Mouse (Mus musculus): ENCODE measurements around the gene 9230112D13Rik. TPM values are rescaled to one million over a fixed set of nuclear protein-coding genes. Genes with fewer than 3 reads are reported as not detected.

9230112D13Rik gene
- polyA plus RNA-seq, 1 experiment from 2014 or later, result not detected

- 54% methylated on average over 17 of the region's 17 CpGs for WGBS
- Histone ChIP-seq H3K27ac (ENCODE audit: low read length) (0 out of 2 replicates have a peak overlapping the region, but pooled peaks have one; percentile 21), H3K9me3 (ENCODE audit: control insufficient read depth, low read depth, low read length) (no peaks in the 10 kb centered on the region), H3K9ac (replicated peaks; ENCODE audit: low read depth, low read length) (no peak overlapping the region), H3K4me3 (ENCODE audit: low read depth, low read length) (no peak overlapping the region), H3K27me3 (ENCODE audit: control insufficient read depth, insufficient read depth, low read length) (no peaks in the 10 kb centered on the region), H3K4me2 (replicated peaks; ENCODE audit: low read depth, low read length) (no peak overlapping the region), H3K36me3 (ENCODE audit: control insufficient read depth, insufficient read depth, low read length) (no peaks in the 10 kb centered on the region), H3K4me1 (ENCODE audit: control insufficient read depth, insufficient read depth, low read length) (0 out of 2 replicates have a peak, but pooled peaks cover 5% of the 10 kb centered on the region)
- peak; percentile 38; the same call in 1 of the 2 replicates for ATAC-seq (ENCODE audit: insufficient number of reproducible peaks, insufficient read depth, low FRiP score, low read depth)
Measured at GRCm38 (mm10) chr14:34565711-34566110, 43.1 kb upstream of the 9230112D13Rik start.

- ATAC-seq (ENCODE audit: insufficient number of reproducible peaks, insufficient read depth, low FRiP score, low read depth), result no peak
- 71% methylated on average over 5 of the region's 5 CpGs for WGBS
- H3K27ac ChIP-seq (ENCODE audit: low read length), result no peak overlapping the region
Measured at GRCm38 (mm10) chr14:34564646-34565045, 42.0 kb upstream of the 9230112D13Rik start.

DNA sequence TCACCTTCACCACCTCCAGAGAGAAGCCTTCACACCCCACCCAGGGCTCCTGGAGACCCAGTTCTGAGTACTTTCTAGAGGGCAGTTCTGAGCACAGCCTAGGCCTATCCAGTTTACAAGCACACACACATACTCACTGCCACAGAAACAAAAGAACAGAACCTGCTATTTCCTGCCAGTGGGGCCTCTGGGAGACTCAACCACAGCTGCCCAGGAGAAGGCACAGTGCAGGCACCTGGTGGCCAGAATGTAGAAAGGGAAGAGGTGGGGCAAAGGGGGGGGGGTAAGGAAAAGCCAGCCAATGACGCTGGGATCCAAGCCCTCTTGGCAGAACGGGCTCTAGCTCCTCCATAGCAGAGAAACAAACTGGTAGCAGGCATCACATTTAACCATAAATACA is 39.8 kb upstream of the 9230112D13Rik start:
- no peak overlapping the region for H3K4me3 ChIP-seq (ENCODE audit: low read depth, low read length)
- no peak overlapping the region for H3K4me2 ChIP-seq (replicated peaks; ENCODE audit: low read depth, low read length)
- no peaks in the 10 kb centered on the region for H3K9me3 ChIP-seq (ENCODE audit: control insufficient read depth, low read depth, low read length)
- no peak overlapping the region for H3K9ac ChIP-seq (replicated peaks; ENCODE audit: low read depth, low read length)
- no peaks in the 10 kb centered on the region for H3K36me3 ChIP-seq (ENCODE audit: control insufficient read depth, insufficient read depth, low read length)
- 0 out of 2 replicates have a peak, but pooled peaks cover 5% of the 10 kb centered on the region for H3K4me1 ChIP-seq (ENCODE audit: control insufficient read depth, insufficient read depth, low read length)
- ATAC-seq (ENCODE audit: insufficient number of reproducible peaks, insufficient read depth, low FRiP score, low read depth), result no peak
- H3K27me3 ChIP-seq (ENCODE audit: control insufficient read depth, insufficient read depth, low read length), result no peaks in the 10 kb centered on the region
- WGBS, result 2% methylated on average over 2 of the region's 2 CpGs
- no peak overlapping the region for H3K27ac ChIP-seq (ENCODE audit: low read length)

More at GRCm38 (mm10) chr14:34564646-34565045, 42.0 kb upstream of the 9230112D13Rik start:
- H3K4me3 ChIP-seq (ENCODE audit: low read depth, low read length), result no peak overlapping the region
- no peak overlapping the region for H3K4me2 ChIP-seq (replicated peaks; ENCODE audit: low read depth, low read length)
- H3K27me3 ChIP-seq (ENCODE audit: control insufficient read depth, insufficient read depth, low read length), result no peaks in the 10 kb centered on the region
- H3K9ac ChIP-seq (replicated peaks; ENCODE audit: low read depth, low read length), result no peak overlapping the region
- H3K9me3 ChIP-seq (ENCODE audit: control insufficient read depth, low read depth, low read length), result no peaks in the 10 kb centered on the region
- 0 out of 2 replicates have a peak, but pooled peaks cover 5% of the 10 kb centered on the region for H3K4me1 ChIP-seq (ENCODE audit: control insufficient read depth, insufficient read depth, low read length)
- no peaks in the 10 kb centered on the region for H3K36me3 ChIP-seq (ENCODE audit: control insufficient read depth, insufficient read depth, low read length)

- Histone ChIP-seq H3K27me3 (ENCODE audit: control insufficient read depth, insufficient read depth, low read length) (no peaks in the 10 kb centered on the region), H3K9ac (replicated peaks; ENCODE audit: low read depth, low read length) (no peak overlapping the region), H3K4me2 (replicated peaks; ENCODE audit: low read depth, low read length) (no peak overlapping the region), H3K36me3 (ENCODE audit: control insufficient read depth, insufficient read depth, low read length) (no peaks in the 10 kb centered on the region), H3K4me3 (ENCODE audit: low read depth, low read length) (no peak overlapping the region), H3K27ac (ENCODE audit: low read length) (no peak overlapping the region), H3K4me1 (ENCODE audit: control insufficient read depth, insufficient read depth, low read length) (0 out of 2 replicates have a peak, but pooled peaks cover 5% of the 10 kb centered on the region), H3K9me3 (ENCODE audit: control insufficient read depth, low read depth, low read length) (no peaks in the 10 kb centered on the region)
- WGBS, result 92% methylated on average over 8 of the region's 8 CpGs
- ATAC-seq (ENCODE audit: insufficient number of reproducible peaks, insufficient read depth, low FRiP score, low read depth), result no peak
Measured at GRCm38 (mm10) chr14:34561647-34562046, 39.0 kb upstream of the 9230112D13Rik start.

- Histone ChIP-seq H3K4me3 (ENCODE audit: low read depth, low read length) (no peak overlapping the region), H3K4me1 (ENCODE audit: control insufficient read depth, insufficient read depth, low read length) (no peaks in the 10 kb centered on the region), H3K4me2 (replicated peaks; ENCODE audit: low read depth, low read length) (no peak overlapping the region), H3K9ac (replicated peaks; ENCODE audit: low read depth, low read length) (no peak overlapping the region), H3K27ac (ENCODE audit: low read length) (no peak overlapping the region), H3K27me3 (ENCODE audit: control insufficient read depth, insufficient read depth, low read length) (no peaks in the 10 kb centered on the region), H3K36me3 (ENCODE audit: control insufficient read depth, insufficient read depth, low read length) (no peaks in the 10 kb centered on the region), H3K9me3 (ENCODE audit: control insufficient read depth, low read depth, low read length) (no peaks in the 10 kb centered on the region)
- ATAC-seq (ENCODE audit: insufficient number of reproducible peaks, insufficient read depth, low FRiP score, low read depth), result no peak
- WGBS, result 85% methylated on average over 9 of the region's 9 CpGs
Measured at GRCm38 (mm10) chr14:34558947-34559346, 36.3 kb upstream of the 9230112D13Rik start.

GRCm38 (mm10) chr14:34555211-34555610 is 32.6 kb upstream of the 9230112D13Rik start:
- Histone ChIP-seq H3K4me2 (replicated peaks; ENCODE audit: low read depth, low read length) (no peak overlapping the region), H3K9me3 (ENCODE audit: control insufficient read depth, low read depth, low read length) (no peaks in the 10 kb centered on the region), H3K27me3 (ENCODE audit: control insufficient read depth, insufficient read depth, low read length) (no peaks in the 10 kb centered on the region), H3K9ac (replicated peaks; ENCODE audit: low read depth, low read length) (no peak overlapping the region), H3K36me3 (ENCODE audit: control insufficient read depth, insufficient read depth, low read length) (no peaks in the 10 kb centered on the region), H3K4me3 (ENCODE audit: low read depth, low read length) (no peak overlapping the region), H3K4me1 (ENCODE audit: control insufficient read depth, insufficient read depth, low read length) (no peaks in the 10 kb centered on the region), H3K27ac (ENCODE audit: low read length) (no peak overlapping the region)
- no peak for ATAC-seq (ENCODE audit: insufficient number of reproducible peaks, insufficient read depth, low FRiP score, low read depth)
- WGBS, result 77% methylated on average over 13 of the region's 13 CpGs

- Histone ChIP-seq H3K9me3 (ENCODE audit: control insufficient read depth, low read depth, low read length) (no peaks in the 10 kb centered on the region), H3K4me1 (ENCODE audit: control insufficient read depth, insufficient read depth, low read length) (no peaks in the 10 kb centered on the region), H3K4me3 (ENCODE audit: low read depth, low read length) (no peak overlapping the region), H3K4me2 (replicated peaks; ENCODE audit: low read depth, low read length) (no peak overlapping the region), H3K27me3 (ENCODE audit: control insufficient read depth, insufficient read depth, low read length) (no peaks in the 10 kb centered on the region), H3K36me3 (ENCODE audit: control insufficient read depth, insufficient read depth, low read length) (no peaks in the 10 kb centered on the region), H3K9ac (replicated peaks; ENCODE audit: low read depth, low read length) (no peak overlapping the region), H3K27ac (ENCODE audit: low read length) (no peak overlapping the region)
- WGBS, result 65% methylated on average over 3 of the region's 3 CpGs
- ATAC-seq (ENCODE audit: insufficient number of reproducible peaks, insufficient read depth, low FRiP score, low read depth), result no peak
Measured at GRCm38 (mm10) chr14:34554047-34554446, 31.4 kb upstream of the 9230112D13Rik start.

GRCm38 (mm10) chr14:34553470-34553869 is 30.9 kb upstream of the 9230112D13Rik start:
- H3K36me3 ChIP-seq (ENCODE audit: control insufficient read depth, insufficient read depth, low read length), result no peaks in the 10 kb centered on the region
- H3K4me1 ChIP-seq (ENCODE audit: control insufficient read depth, insufficient read depth, low read length), result no peaks in the 10 kb centered on the region
- no peak overlapping the region for H3K4me2 ChIP-seq (replicated peaks; ENCODE audit: low read depth, low read length)
- 84% methylated on average over 6 of the region's 6 CpGs for WGBS
- ATAC-seq (ENCODE audit: insufficient number of reproducible peaks, insufficient read depth, low FRiP score, low read depth), result no peak
- no peaks in the 10 kb centered on the region for H3K27me3 ChIP-seq (ENCODE audit: control insufficient read depth, insufficient read depth, low read length)
- H3K4me3 ChIP-seq (ENCODE audit: low read depth, low read length), result no peak overlapping the region
- H3K9ac ChIP-seq (replicated peaks; ENCODE audit: low read depth, low read length), result no peak overlapping the region
- no peak overlapping the region for H3K27ac ChIP-seq (ENCODE audit: low read length)
- H3K9me3 ChIP-seq (ENCODE audit: control insufficient read depth, low read depth, low read length), result no peaks in the 10 kb centered on the region

DNA sequence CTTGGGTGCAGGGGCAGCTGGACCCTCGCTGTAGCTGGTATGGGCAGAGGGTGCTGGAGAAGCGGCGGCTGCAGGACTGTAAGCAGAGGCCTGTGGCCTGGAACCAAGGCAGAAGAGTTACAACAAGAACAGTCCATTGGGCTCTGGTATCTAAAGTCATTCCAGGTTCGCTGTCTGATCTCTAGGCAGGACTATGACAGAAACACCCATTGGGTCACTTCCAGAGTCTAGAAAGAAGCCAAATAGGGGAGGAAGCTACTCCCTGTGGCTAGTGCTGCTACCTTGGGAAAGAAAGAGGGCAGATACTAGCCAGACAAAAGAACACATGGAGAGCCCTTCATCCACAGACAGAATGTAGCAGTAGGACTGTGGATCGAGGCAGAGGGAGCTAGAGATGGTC is 29.6 kb upstream of the 9230112D13Rik start:
- Histone ChIP-seq H3K9me3 (ENCODE audit: control insufficient read depth, low read depth, low read length) (no peaks in the 10 kb centered on the region), H3K36me3 (ENCODE audit: control insufficient read depth, insufficient read depth, low read length) (no peaks in the 10 kb centered on the region), H3K4me3 (ENCODE audit: low read depth, low read length) (no peak overlapping the region), H3K27me3 (ENCODE audit: control insufficient read depth, insufficient read depth, low read length) (no peaks in the 10 kb centered on the region), H3K4me1 (ENCODE audit: control insufficient read depth, insufficient read depth, low read length) (no peaks in the 10 kb centered on the region; the same call in 1 of the 2 replicates), H3K27ac (ENCODE audit: low read length) (no peak overlapping the region), H3K9ac (replicated peaks; ENCODE audit: low read depth, low read length) (no peak overlapping the region), H3K4me2 (replicated peaks; ENCODE audit: low read depth, low read length) (no peak overlapping the region)
- no peak for ATAC-seq (ENCODE audit: insufficient number of reproducible peaks, insufficient read depth, low FRiP score, low read depth)
- WGBS, result 90% methylated on average over 5 of the region's 5 CpGs

Data from stomach, embryonic 14.5 days (tissue).